Mouse (Mus musculus): ENCODE results near the gene Tspear. TPM values are rescaled to one million over a fixed set of nuclear protein-coding genes. Genes with fewer than 3 reads are reported as not detected.
A peak's percentile ranks its signal among the peaks of the same experiment; 100 is the strongest.
"Not testable (repeated sequence)": the region's sequence is repeated elsewhere in the genome, so short reads cannot be mapped to it uniquely, and the experiment has no call there.

The Tspear gene
- total RNA-seq, 2 experiments from 2014 or later = 0.20 TPM; not detected in 1

DNA sequence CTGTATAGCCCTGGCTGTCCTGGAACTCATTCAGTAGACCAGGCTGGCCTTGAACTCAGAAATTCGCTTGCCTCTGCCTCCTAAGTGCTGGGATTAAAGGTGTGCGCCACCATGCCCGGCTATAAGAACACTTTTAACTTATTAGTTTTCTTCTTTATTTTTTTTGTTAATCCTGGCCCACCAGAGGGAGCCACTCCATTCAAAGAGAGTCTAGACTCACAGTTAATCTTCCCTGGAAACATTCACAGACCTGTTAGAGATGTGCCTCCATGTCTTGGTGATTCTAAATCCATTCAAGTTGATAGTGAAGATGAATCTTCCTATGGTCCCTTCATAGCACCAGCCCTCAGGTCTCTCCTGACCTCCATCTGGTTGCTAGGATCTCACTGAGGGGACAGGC lies 23.5 kb downstream of the Tspear start:
- peak in 1 of 2 experiments; percentile 14 for DNase-seq (ENCODE audit: low spot score in 2 of 2)

DNA sequence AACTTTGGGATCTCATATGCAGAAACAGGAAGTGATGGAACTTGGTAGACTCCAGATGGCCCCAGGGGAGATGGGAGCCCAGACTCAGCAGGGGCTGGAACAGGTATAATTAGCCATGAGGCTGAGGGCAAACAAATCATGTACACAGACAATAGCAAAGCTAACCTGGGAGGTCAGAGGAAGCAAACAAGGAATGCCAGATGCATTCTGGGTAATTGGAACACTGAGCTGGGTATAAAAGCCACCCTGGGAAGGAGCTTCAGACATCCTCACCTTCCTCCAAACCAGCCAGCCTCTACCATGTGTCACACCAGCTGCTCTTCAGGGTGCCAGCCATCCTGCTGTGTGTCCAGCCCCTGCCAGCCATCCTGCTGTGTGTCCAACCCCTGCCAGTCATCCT lies 24.8 kb downstream of the Tspear start, which contains the start of gene Gm10024:
Gene Gm10024, plus strand, starts transcription at position 301 of the 400 bp plus-strand sequence.
- DNase-seq (ENCODE audit: low spot score in 2 of 2) = not testable (repeated sequence)

DNA sequence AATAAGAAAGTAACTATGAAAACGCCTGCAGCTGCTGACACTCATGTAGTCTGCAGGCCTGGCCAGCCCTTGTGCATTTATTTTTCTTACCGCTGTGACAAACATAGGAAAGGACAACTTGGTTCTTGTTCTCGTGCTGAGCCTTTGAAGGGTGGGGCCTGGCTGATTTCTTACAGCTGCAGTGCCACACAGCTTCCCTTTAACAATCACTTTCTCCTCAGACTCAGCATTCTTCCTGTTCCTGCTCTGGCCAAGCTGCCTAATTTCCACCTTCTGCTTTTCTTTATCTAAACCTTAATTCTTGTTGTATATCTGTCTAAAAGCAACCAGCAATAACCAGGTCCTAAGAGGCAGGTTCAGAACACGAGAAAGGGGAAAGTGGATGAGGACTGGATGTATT lies 27.4 kb downstream of the Tspear start:
- no peak for DNase-seq (ENCODE audit: low spot score in 2 of 2)

DNA sequence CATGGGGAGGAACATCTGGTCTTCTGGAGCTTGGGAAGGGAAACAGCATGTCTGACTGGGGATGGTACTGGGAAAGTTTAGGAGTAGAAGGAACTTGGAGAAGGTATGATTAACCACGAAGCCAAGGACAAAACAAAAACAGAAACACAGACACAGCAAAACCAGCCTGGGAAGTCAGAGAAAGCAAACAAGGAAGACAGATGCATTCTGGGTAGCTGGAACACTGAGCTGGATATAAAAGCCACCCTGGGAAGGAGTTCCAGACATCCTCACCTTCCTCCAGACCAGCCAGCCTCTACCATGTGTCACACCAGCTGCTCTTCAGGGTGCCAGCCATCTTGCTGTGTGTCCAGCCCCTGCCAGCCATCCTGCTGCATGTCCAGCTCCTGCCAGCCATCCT lies 29.1 kb downstream of the Tspear start, which contains the start of gene Gm10142:
Gene Gm10142, plus strand, starts transcription at position 301 of the 400 bp plus-strand sequence.
- DNase-seq (ENCODE audit: low spot score in 2 of 2) = no peak

DNA sequence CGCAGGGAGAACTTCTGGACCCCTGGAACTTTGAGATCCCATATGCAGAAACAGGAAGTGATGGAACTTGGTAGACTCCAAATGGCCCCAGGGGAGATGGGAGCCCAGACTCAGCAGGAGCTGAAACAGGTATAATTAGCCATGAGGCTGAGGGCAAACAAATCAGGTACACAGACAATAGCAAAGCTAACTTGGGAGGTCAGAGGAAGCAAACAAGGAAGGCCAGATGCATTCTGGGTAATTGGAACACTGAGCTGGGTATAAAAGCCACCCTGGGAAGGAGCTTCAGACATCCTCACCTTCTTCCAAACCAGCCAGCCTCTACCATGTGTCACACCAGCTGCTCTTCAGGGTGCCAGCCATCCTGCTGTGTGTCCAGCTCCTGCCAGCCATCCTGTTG lies 33.9 kb downstream of the Tspear start, which contains the start of gene Krtap12-1:
Gene Krtap12-1, plus strand, starts transcription at position 301 of the 400 bp plus-strand sequence.
- DNase-seq (ENCODE audit: low spot score in 2 of 2) = not testable (repeated sequence)

DNA sequence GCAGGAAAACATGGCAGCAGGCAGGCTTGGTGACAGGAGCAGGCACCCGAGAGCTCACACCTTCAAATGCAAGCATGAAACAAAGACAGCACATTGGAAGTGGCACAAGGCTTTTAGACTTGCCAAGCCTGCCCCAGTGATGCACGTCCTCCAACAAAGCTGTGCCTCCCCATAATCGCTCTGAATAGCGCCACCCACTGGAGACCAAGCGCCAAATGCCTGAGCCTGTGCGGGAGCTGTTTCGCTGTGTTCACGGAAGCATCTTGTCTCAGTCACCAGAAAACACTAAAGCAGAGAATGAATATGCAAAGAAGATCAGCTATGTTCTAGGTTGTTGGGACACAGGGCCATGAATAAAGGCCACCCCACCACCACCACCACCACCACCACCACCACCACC lies 38.5 kb downstream of the Tspear start:
- no peak for DNase-seq (ENCODE audit: low spot score in 2 of 2)

DNA sequence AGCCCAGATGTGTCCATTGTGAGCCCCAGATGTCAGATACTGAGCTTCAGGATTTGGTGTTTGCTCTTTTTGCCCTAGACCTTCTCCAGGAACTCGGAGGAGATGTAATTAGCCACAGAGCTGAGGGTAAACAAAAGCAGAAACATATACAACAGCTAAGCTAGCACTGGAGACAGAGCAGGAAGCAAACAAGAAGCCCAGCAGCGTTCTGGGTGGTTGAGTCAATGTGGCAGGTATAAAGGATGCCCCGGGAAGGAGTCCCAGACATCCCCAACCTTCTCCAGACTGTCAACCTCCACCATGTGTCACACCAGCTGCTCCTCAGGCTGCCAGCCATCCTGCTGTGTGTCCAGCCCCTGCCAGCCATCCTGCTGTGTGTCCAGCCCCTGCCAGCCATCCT lies 39.8 kb downstream of the Tspear start, which contains the start of gene Gm10100:
Gene Gm10100, plus strand, starts transcription at position 301 of the 400 bp plus-strand sequence.
- no peak for DNase-seq (ENCODE audit: low spot score in 2 of 2)

DNA sequence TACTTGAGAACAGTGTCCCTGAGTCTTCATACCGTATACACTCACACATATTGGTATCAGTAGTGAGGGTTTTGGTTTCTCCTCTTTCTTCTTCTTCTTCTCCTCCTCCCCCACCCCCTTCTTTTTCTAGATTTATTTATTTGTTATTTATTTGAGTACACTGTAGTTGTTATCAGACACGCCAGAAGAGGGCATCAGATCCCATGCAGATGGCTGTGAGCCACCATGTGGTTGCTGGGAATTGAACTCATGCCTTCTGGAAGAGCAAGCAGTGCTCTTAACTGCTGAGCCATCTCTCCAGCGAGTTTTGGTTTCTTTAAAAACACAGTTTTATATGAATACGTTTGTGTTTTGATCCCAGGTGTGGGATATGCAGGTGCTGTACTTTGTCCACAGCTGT lies 41.9 kb downstream of the Tspear start:
- peak in 1 of 2 experiments; percentile 13 for DNase-seq (ENCODE audit: low spot score in 2 of 2)

DNA sequence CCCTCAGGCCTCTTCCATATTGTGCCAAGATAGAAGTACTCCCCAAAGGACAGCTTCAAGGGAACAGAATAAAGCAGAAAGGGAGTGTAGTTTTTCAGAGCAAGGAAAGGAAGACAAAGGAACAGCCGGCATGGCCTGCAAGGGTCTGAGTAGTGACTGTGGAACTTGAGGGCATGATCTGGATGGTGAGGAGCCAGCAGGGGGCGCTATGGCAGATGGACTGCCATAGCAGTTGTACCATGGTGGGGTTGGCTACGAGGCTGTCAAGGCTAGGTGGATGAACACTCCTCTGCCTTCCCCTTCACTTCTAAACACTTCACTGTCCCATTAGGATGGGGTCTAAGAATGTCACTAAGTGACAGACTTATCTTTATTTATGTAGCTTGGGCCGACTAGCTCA lies 42.9 kb downstream of the Tspear start:
- DNase-seq (ENCODE audit: low spot score in 2 of 2) = no peak

DNA sequence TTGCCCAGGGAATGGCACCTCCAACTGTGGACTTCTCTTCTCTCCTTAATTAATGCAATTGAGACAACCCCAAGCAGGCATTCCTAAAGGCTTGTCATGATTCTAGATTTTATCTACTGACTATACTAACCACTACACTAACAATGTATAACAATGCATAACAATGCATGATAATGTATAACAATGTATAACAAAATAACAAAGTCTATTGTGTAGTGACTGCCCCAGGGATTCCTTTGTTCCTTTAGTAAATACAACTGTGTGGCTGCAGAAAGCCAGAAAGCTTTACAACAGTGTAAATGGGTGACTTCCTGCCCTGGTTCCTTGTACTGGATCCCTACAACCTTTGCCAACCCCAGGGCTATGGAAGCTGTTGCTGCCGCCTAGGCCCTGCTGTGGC lies 49.6 kb downstream of the Tspear start:
- DNase-seq (ENCODE audit: low spot score in 2 of 2) = no peak

DNA sequence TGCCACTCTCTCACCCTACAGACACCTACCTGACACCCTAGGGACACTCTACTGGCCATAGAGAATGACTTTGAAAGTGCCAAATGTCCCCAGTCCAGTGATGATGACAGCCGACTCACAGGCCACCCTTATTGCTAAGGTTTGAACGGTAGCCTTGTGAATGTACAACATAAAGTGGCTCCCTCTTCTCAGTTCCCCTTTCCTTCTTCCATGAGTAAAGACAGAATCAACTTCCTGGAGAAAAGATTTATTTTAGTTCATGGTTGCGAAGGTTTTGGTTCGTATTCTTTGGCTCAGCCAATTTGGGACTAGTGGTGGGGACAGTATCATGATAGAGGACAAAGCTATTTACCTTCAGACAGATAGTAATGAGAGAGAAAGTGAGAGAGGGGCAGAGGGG lies 52.6 kb downstream of the Tspear start:
- no peak for DNase-seq (ENCODE audit: low spot score in 2 of 2)

DNA sequence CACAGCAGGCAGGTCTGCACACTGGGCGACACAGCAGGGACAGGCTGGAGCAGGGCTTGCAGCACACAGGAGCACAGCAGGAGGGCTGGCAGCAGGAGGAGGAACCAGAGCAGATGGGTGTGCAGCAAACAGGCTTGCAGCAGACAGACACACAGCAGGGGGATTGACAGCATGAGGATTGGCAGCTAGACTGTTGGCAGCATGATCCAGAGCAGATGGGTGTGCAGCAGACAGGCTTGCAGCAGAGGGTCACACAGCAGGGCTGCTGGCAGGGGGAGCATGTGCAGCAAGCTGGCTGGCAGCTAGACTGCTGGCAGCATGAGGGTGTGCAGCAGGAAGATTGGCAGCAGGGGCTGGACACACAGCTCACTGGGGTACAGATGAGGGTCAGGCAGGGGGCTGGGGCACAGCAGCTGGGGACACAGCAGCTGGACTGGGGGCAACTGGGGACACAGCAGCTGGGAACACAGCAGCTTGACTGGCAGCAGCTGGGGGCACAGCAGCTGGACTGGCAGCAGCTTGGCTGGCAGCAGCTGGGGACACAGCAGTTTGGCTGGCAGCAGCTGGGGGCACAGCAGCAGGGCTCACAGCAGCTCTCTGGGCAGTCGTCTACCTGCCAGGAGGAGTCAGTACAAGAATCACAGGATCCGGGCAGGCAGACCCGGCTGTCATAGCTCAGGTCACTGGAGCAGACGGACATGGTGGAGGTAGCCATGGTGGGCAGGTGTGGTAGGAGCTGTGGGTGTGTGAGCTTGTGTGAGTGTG lies 55.7 kb downstream of the Tspear start, which contains the start of gene Gm18596:
Gene Gm18596, minus strand, starts transcription at position 715 of the 765 bp plus-strand sequence.
- DNase-seq (ENCODE audit: low spot score in 2 of 2) = peak in 1 of 2 experiments; percentile 16

DNA sequence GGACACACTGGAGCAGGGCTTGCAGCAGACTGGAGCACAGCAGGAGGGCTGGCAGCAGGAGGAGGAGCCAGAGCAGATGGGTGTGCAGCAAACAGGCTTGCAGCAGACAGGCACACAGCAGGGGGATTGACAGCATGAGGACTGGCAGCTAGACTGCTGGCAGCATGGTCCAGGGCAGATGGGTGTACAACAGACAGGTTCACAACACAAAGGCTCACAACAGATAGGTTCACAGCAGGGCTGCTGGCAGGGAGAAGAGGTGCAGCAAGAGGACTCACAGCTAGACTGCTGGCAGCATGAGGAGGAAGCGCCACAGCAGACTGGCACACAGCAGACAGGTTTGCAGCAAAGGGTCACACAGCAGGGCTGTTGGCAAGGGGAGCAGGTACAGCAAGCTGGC lies 64.3 kb downstream of the Tspear start:
- DNase-seq (ENCODE audit: low spot score in 2 of 2) = not testable (repeated sequence)

DNA sequence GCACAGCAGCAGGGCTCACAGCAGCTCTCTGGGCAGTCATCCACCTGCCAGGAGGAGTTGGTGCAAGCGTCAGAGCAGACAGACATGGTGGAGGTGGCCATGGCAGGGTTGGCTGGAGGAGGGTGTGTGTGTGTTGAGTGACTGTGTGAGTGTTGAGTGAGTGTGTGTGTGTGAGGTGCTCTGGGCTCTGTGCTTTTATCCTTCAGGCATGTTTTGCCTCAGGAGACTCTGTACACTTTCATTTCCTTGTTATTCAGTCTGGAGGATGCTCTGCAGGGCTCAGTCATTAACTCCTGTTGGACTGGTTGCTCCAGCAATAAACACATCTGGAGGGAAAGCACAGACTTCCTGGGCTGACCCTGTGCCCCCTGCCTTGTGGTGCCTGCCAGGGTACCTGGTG lies 64.9 kb downstream of the Tspear start, which contains the start of gene Gm9736:
Gene Gm9736, minus strand, starts transcription at position 101 of the 400 bp plus-strand sequence.
- DNase-seq (ENCODE audit: low spot score in 2 of 2) = not testable (repeated sequence)

DNA sequence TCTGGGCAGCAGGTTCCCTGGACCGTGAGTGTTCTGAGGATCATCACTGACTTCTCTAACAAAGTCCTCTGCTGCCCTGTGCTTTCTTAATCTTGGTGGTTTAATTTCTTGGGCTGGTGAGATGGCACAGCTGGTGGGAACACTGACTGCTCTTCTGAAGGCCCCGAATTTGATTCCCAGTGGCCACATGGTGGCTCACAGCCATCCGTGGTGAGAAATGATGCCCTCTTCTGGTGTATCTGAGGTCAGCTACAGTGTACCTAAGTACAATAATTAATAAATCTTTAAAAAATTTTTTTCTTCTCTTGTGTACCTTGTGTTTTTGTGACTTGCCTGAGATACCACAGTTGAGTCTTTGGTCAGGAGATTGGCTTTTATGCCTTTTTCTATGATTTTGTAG lies 65.9 kb downstream of the Tspear start:
- DNase-seq (ENCODE audit: low spot score in 2 of 2) = not testable (repeated sequence)

DNA sequence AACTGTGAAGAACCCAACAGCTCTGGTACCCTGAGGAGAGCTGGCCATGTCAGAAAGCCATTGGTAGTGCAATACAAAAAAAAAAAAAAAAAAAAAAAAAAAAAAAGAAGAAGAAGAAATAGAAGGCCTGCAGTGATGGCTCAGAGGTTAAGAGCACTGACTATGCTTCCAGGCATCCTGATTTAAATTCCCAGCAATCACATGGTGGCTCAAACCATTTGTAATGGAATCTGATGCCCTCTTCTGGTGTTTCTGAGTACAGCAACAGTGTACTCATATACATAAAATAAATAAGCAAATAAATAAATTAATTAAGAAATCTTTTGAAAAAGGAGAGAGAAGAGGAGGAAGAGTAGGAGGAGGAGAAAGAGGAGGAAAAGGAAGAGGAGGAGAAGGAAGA lies 67.1 kb downstream of the Tspear start:
- no peak for DNase-seq (ENCODE audit: low spot score in 2 of 2)

DNA sequence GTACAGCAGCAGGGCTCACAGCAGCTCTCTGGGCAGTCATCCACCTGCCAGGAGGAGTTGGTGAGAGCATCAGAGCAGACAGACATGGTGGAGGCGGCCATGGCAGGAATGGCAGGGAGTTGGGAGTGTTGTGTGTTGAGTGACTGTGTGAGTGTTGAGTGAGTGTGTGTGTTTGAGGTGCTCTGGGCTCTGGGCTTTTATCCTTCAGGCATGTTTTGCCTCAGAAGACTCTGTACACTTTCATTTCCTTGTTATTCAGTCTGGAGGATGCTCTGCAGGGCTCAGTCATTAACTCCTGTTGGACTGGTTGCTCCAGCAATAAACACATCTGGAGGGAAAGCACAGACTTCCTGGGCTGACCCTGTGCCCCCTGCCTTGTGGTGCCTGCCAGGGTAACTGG lies 73.2 kb downstream of the Tspear start, which contains the start of gene Gm3233:
Gene Gm3233, minus strand, starts transcription at position 101 of the 400 bp plus-strand sequence.
- DNase-seq (ENCODE audit: low spot score in 2 of 2) = not testable (repeated sequence)

DNA sequence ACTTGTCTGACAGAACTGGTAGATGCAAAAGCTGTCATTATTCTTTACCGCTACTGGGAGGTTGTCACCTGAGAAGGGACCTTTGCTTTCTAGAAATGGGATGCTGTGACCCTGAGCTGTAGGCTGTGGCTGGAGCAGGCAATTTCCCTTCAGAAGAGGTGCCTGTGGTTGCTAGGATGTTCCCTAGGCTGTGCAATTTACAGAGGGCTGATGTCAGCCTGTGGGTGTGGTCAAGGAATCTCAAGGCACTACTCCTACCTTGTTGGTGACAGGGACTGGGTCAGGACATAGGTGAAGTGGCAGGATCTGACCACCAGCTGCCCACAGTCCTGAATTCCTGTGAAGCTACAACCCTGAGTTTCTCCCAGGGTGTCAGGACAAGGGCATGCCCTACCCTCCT lies 83.4 kb downstream of the Tspear start:
- DNase-seq (ENCODE audit: low spot score in 2 of 2) = no peak

DNA sequence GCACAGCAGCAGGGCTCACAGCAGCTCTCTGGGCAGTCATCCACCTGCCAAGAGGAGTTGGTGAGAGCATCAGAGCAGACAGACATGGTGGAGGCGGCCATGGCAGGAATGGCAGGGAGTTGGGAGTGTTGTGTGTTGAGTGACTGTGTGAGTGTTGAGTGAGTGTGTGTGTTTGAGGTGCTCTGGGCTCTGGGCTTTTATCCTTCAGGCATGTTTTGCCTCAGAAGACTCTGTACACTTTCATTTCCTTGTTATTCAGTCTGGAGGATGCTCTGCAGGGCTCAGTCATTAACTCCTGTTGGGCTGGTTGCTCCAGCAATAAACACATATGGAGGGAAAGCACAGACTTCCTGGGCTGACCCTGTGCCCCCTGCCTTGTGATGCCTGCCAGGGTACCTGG lies 84.9 kb downstream of the Tspear start, which contains the start of gene Gm3238:
Gene Gm3238, minus strand, starts transcription at position 101 of the 400 bp plus-strand sequence.
- not testable (repeated sequence) for DNase-seq (ENCODE audit: low spot score in 2 of 2)

DNA sequence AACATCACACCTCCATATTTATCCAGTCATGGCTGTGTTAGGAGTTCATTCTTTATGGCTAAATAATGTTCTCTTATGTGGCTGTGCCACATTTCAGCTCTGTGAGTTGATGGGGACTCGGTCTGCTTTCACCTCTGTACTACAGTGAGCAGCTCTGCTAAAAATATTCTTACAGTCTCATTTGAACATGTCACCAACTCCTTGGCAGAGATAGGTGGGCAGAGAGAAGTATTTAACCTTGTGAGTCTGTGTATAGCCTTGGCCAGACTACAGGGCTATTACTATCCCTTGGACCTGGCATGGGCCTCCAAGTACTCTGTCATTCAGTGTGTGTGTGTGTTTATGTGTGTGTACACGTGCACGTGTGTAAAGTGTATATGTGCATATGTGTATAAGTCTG lies 85.8 kb downstream of the Tspear start:
- DNase-seq (ENCODE audit: low spot score in 2 of 2) = not testable (repeated sequence)

DNA sequence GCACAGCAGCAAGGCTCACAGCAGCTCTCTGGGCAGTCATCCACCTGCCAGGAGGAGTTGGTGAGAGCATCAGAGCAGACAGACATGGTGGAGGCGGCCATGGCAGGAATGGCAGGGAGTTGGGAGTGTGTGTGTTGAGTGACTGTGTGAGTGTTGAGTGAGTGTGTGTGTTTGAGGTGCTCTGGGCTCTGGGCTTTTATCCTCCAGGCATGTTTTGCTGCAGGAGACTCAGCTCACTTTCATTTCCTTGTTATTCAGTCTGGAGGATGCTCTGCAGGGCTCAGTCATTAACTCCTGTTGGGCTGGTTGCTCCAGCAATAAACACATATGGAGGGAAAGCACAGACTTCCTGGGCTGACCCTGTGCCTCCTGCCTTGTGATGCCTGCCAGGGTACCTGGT lies 90.5 kb downstream of the Tspear start, which contains the start of gene Gm7138:
Gene Gm7138, minus strand, starts transcription at position 101 of the 400 bp plus-strand sequence.
- not testable (repeated sequence) for DNase-seq (ENCODE audit: low spot score in 2 of 2)

DNA sequence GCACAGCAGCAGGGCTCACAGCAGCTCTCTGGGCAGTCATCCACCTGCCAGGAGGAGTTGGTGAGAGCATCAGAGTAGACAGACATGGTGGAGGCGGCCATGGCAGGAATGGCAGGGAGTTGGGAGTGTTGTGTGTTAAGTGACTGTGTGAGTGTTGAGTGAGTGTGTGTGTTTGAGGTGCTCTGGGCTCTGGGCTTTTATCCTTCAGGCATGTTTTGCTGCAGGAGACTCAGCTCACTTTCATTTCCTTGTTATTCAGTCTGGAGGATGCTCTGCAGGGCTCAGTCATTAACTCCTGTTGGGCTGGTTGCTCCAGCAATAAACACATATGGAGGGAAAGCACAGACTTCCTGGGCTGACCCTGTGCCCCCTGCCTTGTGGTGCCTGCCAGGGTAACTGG lies 96.1 kb downstream of the Tspear start, which contains the start of gene Gm3250:
Gene Gm3250, minus strand, starts transcription at position 101 of the 400 bp plus-strand sequence.
- not testable (repeated sequence) for DNase-seq (ENCODE audit: low spot score in 2 of 2)

All from layer of hippocampus, adult 18-20 months (tissue).